Mouse (Mus musculus) kidney, embryonic 16.5 days (tissue): ENCODE results near the gene Amhr2. TPM values are rescaled to one million over a fixed set of nuclear protein-coding genes. Genes with fewer than 3 reads are reported as not detected.

Experiments
- polyA plus RNA-seq: library from polyadenylated mRNA; unstranded; fragments of >200 nt; fragmentation: Nextera tagmentation; extraction: Ambion mirVana; gene quantifications from 2 replicates; pipeline ENCODE4 v1.2.1, GENCODE M21; 2015

Amhr2 gene
- polyA plus RNA-seq, 1 experiment from 2014 or later, result 1.7 TPM

Other genes with a start within 250 kb of the Amhr2 start
- 82.1 and 88.7 TPM in 2 replicates for gene Zfp740, start 242.1 kb upstream of the Amhr2 start, polyA plus RNA-seq
- gene Csad, start 240.6 kb upstream of the Amhr2 start, polyA plus RNA-seq, result 131 and 153 TPM in 2 replicates
- 1.4 and 1.9 TPM in 2 replicates for gene Itgb7, start 213.4 kb upstream of the Amhr2 start, polyA plus RNA-seq
- gene Rarg, start 187.8 kb upstream of the Amhr2 start, polyA plus RNA-seq, result 31.9 and 35.4 TPM in 2 replicates
- 0.36 and 0.89 TPM in 2 replicates for gene Gm9918, start 174.8 kb upstream of the Amhr2 start, polyA plus RNA-seq
- gene Mfsd5, start 165.9 kb upstream of the Amhr2 start, polyA plus RNA-seq, result 76.5 and 78.8 TPM in 2 replicates
- 31.4 and 33.6 TPM in 2 replicates for gene Espl1, start 149.1 kb upstream of the Amhr2 start, polyA plus RNA-seq
- gene Pfdn5, start 119.3 kb upstream of the Amhr2 start, polyA plus RNA-seq, result 376 and 377 TPM in 2 replicates
- 118 and 120 TPM in 2 replicates for gene Myg1, start 113.7 kb upstream of the Amhr2 start, polyA plus RNA-seq
- gene Aaas, start 94.6 kb upstream of the Amhr2 start, polyA plus RNA-seq, result 89.2 and 91.7 TPM in 2 replicates
- gene Sp7, start 78.2 kb upstream of the Amhr2 start, polyA plus RNA-seq, result 1.2 and 1.3 TPM in 2 replicates
- gene Sp1, start 39.2 kb upstream of the Amhr2 start, polyA plus RNA-seq, result 10.6 and 11.3 TPM in 2 replicates
- gene Prr13, start 13.7 kb downstream of the Amhr2 start, polyA plus RNA-seq, result 81.5 and 94.9 TPM in 2 replicates
- 209 and 212 TPM in 2 replicates for gene Pcbp2, start 25.2 kb downstream of the Amhr2 start, polyA plus RNA-seq
- 6.7 TPM in 1 of 2 replicates, not detected in the other for gene Gm10337, start 58.4 kb downstream of the Amhr2 start, polyA plus RNA-seq
- gene Map3k12, start 71.7 kb downstream of the Amhr2 start, polyA plus RNA-seq, result 17.2 and 19.5 TPM in 2 replicates
- 95.6 and 99.3 TPM in 2 replicates for gene Tarbp2, start 72.8 kb downstream of the Amhr2 start, polyA plus RNA-seq
- 2.0 and 2.9 TPM in 2 replicates for gene Npff, start 79.6 kb downstream of the Amhr2 start, polyA plus RNA-seq
- gene Gm28047, start 179.7 kb downstream of the Amhr2 start, polyA plus RNA-seq, result 0.36 TPM in 1 of 2 replicates, not detected in the other
- gene Atf7, start 180.1 kb downstream of the Amhr2 start, polyA plus RNA-seq, result 30.9 and 39.2 TPM in 2 replicates
- gene Atp5g2, start 227.0 kb downstream of the Amhr2 start, polyA plus RNA-seq, result 60.1 and 74.0 TPM in 2 replicates